Mouse (Mus musculus) midbrain, embryonic 14.5 days (tissue): ENCODE measurements around the gene Msh4. TPM values are rescaled to one million over a fixed set of nuclear protein-coding genes. Genes with fewer than 3 reads are reported as not detected.

Source experiments
- ATAC-seq: fragments of 200-750 bp; cut with Nextera tagmentation; 2 replicates; pipeline ENCODE4 v1.8.0; 2017; ENCODE audit warnings: moderate number of reproducible peaks, moderate library complexity; ENCODE audit not compliant: low FRiP score, low TSS enrichment
- DNase-seq: peaks from one replicate; pipeline ENCODE4 v3.0.0-alpha.2; 2015
- H3K27ac ChIP-seq: fragments of 300-500 bp; sonication (generic); replicated peaks from 2 replicates; pipeline ENCODE4 v1.5.1; 2014; ENCODE audit warnings: mild to moderate bottlenecking, low read depth, low read length, moderate library complexity
- H3K27me3 ChIP-seq: fragments of 300-500 bp; sonication (generic); 2 replicates; pipeline ENCODE4 v1.6.1; 2014; ENCODE audit warnings: low read length, control low read depth, mixed read lengths; ENCODE audit not compliant: control insufficient read depth, insufficient read depth
- H3K36me3 ChIP-seq: fragments of 300-500 bp; sonication (generic); 2 replicates; pipeline ENCODE4 v1.6.1; 2014; ENCODE audit warnings: low read length, control low read depth; ENCODE audit not compliant: control insufficient read depth, insufficient read depth
- H3K4me1 ChIP-seq: fragments of 300-500 bp; sonication (generic); 2 replicates; pipeline ENCODE4 v1.6.1; 2014; ENCODE audit warnings: mild to moderate bottlenecking, antibody characterized with exemption, low read length, control low read depth; ENCODE audit not compliant: control insufficient read depth, insufficient read depth
- H3K4me2 ChIP-seq: fragments of 300-500 bp; sonication (generic); 2 replicates; pipeline ENCODE4 v1.6.1; 2014; ENCODE audit warnings: mild to moderate bottlenecking, low read length, moderate library complexity
- H3K4me3 ChIP-seq: fragments of 300-500 bp; sonication (generic); replicated peaks from 2 replicates; pipeline ENCODE4 v1.5.1; 2014; ENCODE audit warnings: low read depth, low read length
- H3K9ac ChIP-seq: fragments of 300-500 bp; sonication (generic); replicated peaks from 2 replicates; pipeline ENCODE4 v1.6.1; 2014; ENCODE audit warnings: mild to moderate bottlenecking, low read length, moderate library complexity
- H3K9me3 ChIP-seq: fragments of 300-500 bp; sonication (generic); 2 replicates; pipeline ENCODE4 v1.6.1; 2016; ENCODE audit warnings: low read length, control low read depth, mixed read lengths; ENCODE audit not compliant: control insufficient read depth
- WGBS: fragments of 180-500 bp; shearing (Covaris S2); extraction: QIAGEN DNeasy Blood & Tissue Kit; methylation state at CpG from one replicate; pipeline ENCODE4 v1.1.7; 2014; 5-methylcytosine and 5-hydroxymethylcytosine counted together
- polyA plus RNA-seq: library from polyadenylated mRNA; unstranded; fragments of >200 nt; fragmentation: Nextera tagmentation; extraction: Ambion mirVana; gene quantifications from 2 replicates; pipeline ENCODE4 v1.2.1, GENCODE M21; 2014

Gene Msh4
- 0.16 and 0.23 TPM in 2 replicates for polyA plus RNA-seq

GRCm38 (mm10) chr3:153906136-153906871 is at the start of gene Msh4:
TSS of gene Msh4 (minus strand) at chr3:153906138.
- Histone ChIP-seq H3K36me3 (peaks cover 77% of the 10 kb centered on the region), H3K4me2 (no peak within 1 kb of the TSS), H3K4me3 (no peak within 1 kb of the TSS), H3K9ac (no peak within 1 kb of the TSS), H3K4me1 (peaks cover 18% of the 10 kb centered on the region), H3K27me3 (no peaks in the 10 kb centered on the region), H3K9me3 (no peaks in the 10 kb centered on the region), H3K27ac (no peak within 1 kb of the TSS)
- no peak for DNase-seq
- no peak for ATAC-seq
- WGBS = 89% methylated on average over 9 of the region's 9 CpGs

- Histone ChIP-seq H3K4me1 (0 out of 2 replicates have a peak, but pooled peaks cover 11% of the 10 kb centered on the region), H3K4me3 (no peak overlapping the region), H3K4me2 (no peak overlapping the region), H3K36me3 (no peaks in the 10 kb centered on the region), H3K27me3 (no peaks in the 10 kb centered on the region), H3K9me3 (no peaks in the 10 kb centered on the region), H3K9ac (no peak overlapping the region), H3K27ac (no peak overlapping the region)
- 87% methylated on average over 2 of the region's 2 CpGs for WGBS
- DNase-seq = no peak
- ATAC-seq = no peak
These were observed 42.2 kb upstream of the Msh4 start for GRCm38 (mm10) chr3:153948176-153948575.

GRCm38 (mm10) chr3:153947271-153947670 is 41.3 kb upstream of the Msh4 start:
- H3K27me3 ChIP-seq = no peaks in the 10 kb centered on the region
- H3K9me3 ChIP-seq = no peaks in the 10 kb centered on the region
- WGBS = 73% methylated on average over 4 of the region's 4 CpGs
- no peak overlapping the region for H3K4me2 ChIP-seq
- H3K9ac ChIP-seq = no peak overlapping the region
- no peak overlapping the region for H3K27ac ChIP-seq
- DNase-seq = no peak
- no peak overlapping the region for H3K4me3 ChIP-seq
- no peak for ATAC-seq
- H3K36me3 ChIP-seq = no peaks in the 10 kb centered on the region
- H3K4me1 ChIP-seq = 0 out of 2 replicates have a peak, but pooled peaks cover 18% of the 10 kb centered on the region

- WGBS = under 1% methylated on average over 41 of the region's 41 CpGs
- ATAC-seq (peak; percentile 95), DNase-seq (peak; percentile 97)
- H3K27me3 ChIP-seq = no peaks in the 10 kb centered on the region
- H3K36me3 ChIP-seq = no peaks in the 10 kb centered on the region
- peak within 1 kb of the TSS; percentile 65 for H3K4me3 ChIP-seq
- peak within 1 kb of the TSS; percentile 76 for H3K9ac ChIP-seq
- H3K27ac ChIP-seq = peak within 1 kb of the TSS; percentile 72
- no peaks in the 10 kb centered on the region for H3K9me3 ChIP-seq
- H3K4me1 ChIP-seq = 0 out of 2 replicates have a peak, but pooled peaks cover 18% of the 10 kb centered on the region
- H3K4me2 ChIP-seq = peak within 1 kb of the TSS; percentile 80
These were observed 38.5 kb upstream of the Msh4 start, which contains the start of gene Acadm for GRCm38 (mm10) chr3:153944335-153944990. TSS of gene Acadm (minus strand) at chr3:153944632.

GRCm38 (mm10) chr3:153943901-153944334 is 38.0 kb upstream of the Msh4 start:
- ATAC-seq (no peak; the same call in 1 of the 2 replicates), DNase-seq (no peak)
- Histone ChIP-seq H3K9me3 (no peaks in the 10 kb centered on the region), H3K4me2 (peak overlapping the region; percentile 80), H3K9ac (peak overlapping the region; percentile 76), H3K27me3 (no peaks in the 10 kb centered on the region), H3K4me3 (peak overlapping the region; percentile 65), H3K36me3 (no peaks in the 10 kb centered on the region), H3K4me1 (0 out of 2 replicates have a peak, but pooled peaks cover 18% of the 10 kb centered on the region), H3K27ac (peak overlapping the region; percentile 72)
- under 1% methylated on average over 19 of the region's 19 CpGs for WGBS

- H3K27ac ChIP-seq = no peak overlapping the region
- no peak for ATAC-seq
- H3K4me1 ChIP-seq = 0 out of 2 replicates have a peak, but pooled peaks cover 18% of the 10 kb centered on the region
- no peaks in the 10 kb centered on the region for H3K27me3 ChIP-seq
- 0 out of 2 replicates have a peak, but pooled peaks cover 2% of the 10 kb centered on the region for H3K36me3 ChIP-seq
- peak overlapping the region; percentile 80 for H3K4me2 ChIP-seq
- DNase-seq = peak; percentile 70
- peak overlapping the region; percentile 65 for H3K4me3 ChIP-seq
- no peak overlapping the region; the same call in 1 of the 2 replicates for H3K9ac ChIP-seq
- no peaks in the 10 kb centered on the region for H3K9me3 ChIP-seq
- 30% methylated on average over 12 of the region's 12 CpGs for WGBS
These were observed 37.2 kb upstream of the Msh4 start for GRCm38 (mm10) chr3:153943003-153943640.

- H3K9me3 ChIP-seq = no peaks in the 10 kb centered on the region
- no peaks in the 10 kb centered on the region for H3K27me3 ChIP-seq
- no peak overlapping the region for H3K9ac ChIP-seq
- WGBS = 95% methylated on average over 13 of the region's 13 CpGs
- no peak overlapping the region for H3K4me2 ChIP-seq
- no peak overlapping the region for H3K4me3 ChIP-seq
- H3K4me1 ChIP-seq = 0 out of 2 replicates have a peak, but pooled peaks cover 18% of the 10 kb centered on the region
- no peak for DNase-seq
- H3K36me3 ChIP-seq = peaks cover 11% of the 10 kb centered on the region
- no peak for ATAC-seq
- no peak overlapping the region for H3K27ac ChIP-seq
These were observed 35.7 kb upstream of the Msh4 start for GRCm38 (mm10) chr3:153941613-153942012.

- H3K9me3 ChIP-seq = no peaks in the 10 kb centered on the region
- ATAC-seq (no peak), DNase-seq (no peak)
- H3K27ac ChIP-seq = no peak overlapping the region
- H3K4me1 ChIP-seq = 0 out of 2 replicates have a peak, but pooled peaks cover 18% of the 10 kb centered on the region
- H3K9ac ChIP-seq = no peak overlapping the region
- no peak overlapping the region for H3K4me3 ChIP-seq
- no peak overlapping the region for H3K4me2 ChIP-seq
- H3K36me3 ChIP-seq = peaks cover 16% of the 10 kb centered on the region
- WGBS = 94% methylated on average over 9 of the region's 9 CpGs
- H3K27me3 ChIP-seq = no peaks in the 10 kb centered on the region
These were observed 34.5 kb upstream of the Msh4 start for GRCm38 (mm10) chr3:153940486-153940885.
